Mouse (Mus musculus) heart, adult 2 months (tissue): ENCODE data around the gene Cntln.
A peak's percentile ranks its signal among the peaks of the same experiment; 100 is the strongest.

Experiments used
- CTCF ChIP-seq: fragments of 200-600 bp; IDR thresholded peaks from 2 replicates; pipeline ENCODE4 v1.8.1; 2022; ENCODE audit warnings: antibody characterized with exemption, mild to moderate bottlenecking, moderate library complexity
- EP300 ChIP-seq: fragments of 200-500 bp; IDR thresholded peaks from 2 replicates; pipeline ENCODE4 v1.6.1; 2011; ENCODE audit warnings: low read depth, low read length, control low read depth; ENCODE audit not compliant: insufficient read depth
- POLR2A ChIP-seq: fragments of 200-500 bp; IDR thresholded peaks from 2 replicates; pipeline ENCODE4 v1.6.1; 2011; ENCODE audit warnings: mild to moderate bottlenecking, low read depth, low read length, control low read depth; ENCODE audit not compliant: insufficient read depth

GRCm38 (mm10) chr4:84884111-84884538, at the start of gene Cntln:
- TF ChIP-seq POLR2A = peak; percentile 36; the same call in 1 of the 2 replicates
- no peak for TF ChIP-seq EP300
- peak; percentile 55 for TF ChIP-seq CTCF
